Mouse (Mus musculus) heart, adult 2 months (tissue): ENCODE data around the gene Itpkb.

Experiments used
- CTCF ChIP-seq: fragments of 200-600 bp; IDR thresholded peaks from 2 replicates; pipeline ENCODE4 v1.8.1; 2022; ENCODE audit warnings: antibody characterized with exemption, mild to moderate bottlenecking, moderate library complexity
- EP300 ChIP-seq: fragments of 200-500 bp; IDR thresholded peaks from 2 replicates; pipeline ENCODE4 v1.6.1; 2011; ENCODE audit warnings: low read depth, low read length, control low read depth; ENCODE audit not compliant: insufficient read depth
- POLR2A ChIP-seq: fragments of 200-500 bp; IDR thresholded peaks from 2 replicates; pipeline ENCODE4 v1.6.1; 2011; ENCODE audit warnings: mild to moderate bottlenecking, low read depth, low read length, control low read depth; ENCODE audit not compliant: insufficient read depth

DNA sequence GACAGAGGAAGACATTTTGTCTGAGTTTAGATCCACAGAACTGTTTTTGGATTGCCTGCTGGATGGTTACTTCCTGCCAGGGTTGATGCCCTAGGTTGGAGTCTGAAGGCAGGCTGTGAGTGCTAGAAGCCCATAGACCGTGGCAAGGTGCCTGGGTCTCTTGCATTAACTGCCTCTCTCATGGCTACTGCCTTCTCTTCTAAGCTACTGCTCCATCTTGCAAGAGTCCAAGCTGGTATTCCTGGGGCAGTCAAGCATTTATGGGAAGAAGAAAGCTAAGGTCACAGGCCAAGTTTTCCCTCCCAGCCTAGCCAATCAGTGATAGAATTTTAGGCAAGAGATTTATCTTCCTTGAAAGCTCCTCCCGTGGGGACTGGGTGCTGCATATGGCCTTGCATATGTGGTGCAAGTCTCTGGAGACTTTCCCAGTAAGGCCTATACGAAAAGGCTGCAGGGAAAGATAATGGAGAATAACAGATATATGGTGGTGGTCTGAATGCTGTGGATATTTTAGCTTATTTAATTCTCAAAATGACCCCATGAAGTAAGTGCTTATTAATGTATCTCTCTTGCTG, 36.8 kb downstream of the Itpkb start:
- TF ChIP-seq CTCF = no peak
- no peak for TF ChIP-seq POLR2A
- no peak for TF ChIP-seq EP300
